Mouse (Mus musculus): Measurements from ENCODE around the gene Neurl3.

Neurl3 gene

GRCm38 (mm10) chr1:36296466-36297149 lies 22.1 kb upstream of the Neurl3 start:
- DNase-seq (ENCODE audit: low spot score), result no peak

- no peak for DNase-seq (ENCODE audit: low spot score)
These were observed 19.9 kb upstream of the Neurl3 start for GRCm38 (mm10) chr1:36294402-36294801.

GRCm38 (mm10) chr1:36293470-36293869 lies 19.0 kb upstream of the Neurl3 start:
- DNase-seq (ENCODE audit: low spot score), result no peak

GRCm38 (mm10) chr1:36281849-36282248 lies 7.4 kb upstream of the Neurl3 start:
- DNase-seq (ENCODE audit: low spot score), result no peak

- no peak for DNase-seq (ENCODE audit: low spot score)
These were observed 6.5 kb upstream of the Neurl3 start for GRCm38 (mm10) chr1:36280938-36281337.

GRCm38 (mm10) chr1:36279202-36279601 lies 4.7 kb upstream of the Neurl3 start:
- peak; percentile 83 for DNase-seq (ENCODE audit: low spot score)

GRCm38 (mm10) chr1:36277267-36278060 lies 3.0 kb upstream of the Neurl3 start:
- DNase-seq (ENCODE audit: low spot score), result peak; percentile 83

- DNase-seq (ENCODE audit: low spot score), result no peak
These were observed 1.3 kb upstream of the Neurl3 start for GRCm38 (mm10) chr1:36275635-36276389.

GRCm38 (mm10) chr1:36273288-36273687 lies 1.2 kb downstream of the Neurl3 start:
- peak; percentile 69 for DNase-seq (ENCODE audit: low spot score)

GRCm38 (mm10) chr1:36272546-36272945 lies 1.9 kb downstream of the Neurl3 start:
- no peak for DNase-seq (ENCODE audit: low spot score)

GRCm38 (mm10) chr1:36271516-36272230 lies 2.8 kb downstream of the Neurl3 start:
- DNase-seq (ENCODE audit: low spot score), result no peak

GRCm38 (mm10) chr1:36270666-36271065 lies 3.8 kb downstream of the Neurl3 start:
- peak; percentile 26 for DNase-seq (ENCODE audit: low spot score)

- DNase-seq (ENCODE audit: low spot score), result peak; percentile 12
These were observed 5.2 kb downstream of the Neurl3 start for GRCm38 (mm10) chr1:36269121-36269795.

- DNase-seq (ENCODE audit: low spot score), result no peak
These were observed 6.9 kb downstream of the Neurl3 start for GRCm38 (mm10) chr1:36267595-36267994.

- no peak for DNase-seq (ENCODE audit: low spot score)
These were observed 8.2 kb downstream of the Neurl3 start for GRCm38 (mm10) chr1:36266293-36266692.

- no peak for DNase-seq (ENCODE audit: low spot score)
These were observed 10.5 kb downstream of the Neurl3 start for GRCm38 (mm10) chr1:36263833-36264488.

GRCm38 (mm10) chr1:36261708-36262504 lies 12.6 kb downstream of the Neurl3 start:
- no peak for DNase-seq (ENCODE audit: low spot score)

GRCm38 (mm10) chr1:36260418-36260817 lies 14.1 kb downstream of the Neurl3 start:
- DNase-seq (ENCODE audit: low spot score), result no peak

- no peak for DNase-seq (ENCODE audit: low spot score)
These were observed 15.2 kb downstream of the Neurl3 start for GRCm38 (mm10) chr1:36259281-36259680.

GRCm38 (mm10) chr1:36258631-36259030 lies 15.8 kb downstream of the Neurl3 start:
- no peak for DNase-seq (ENCODE audit: low spot score)

Data from embryo, embryonic 10 days (tissue).